Mouse (Mus musculus) layer of hippocampus, adult 2 months (tissue): ENCODE measurements at regions not wholly inside any gene's neighbourhood (a gene's known extent, or its start where the extent isn't known, plus 50 kb on each side); places are given as distances from the start of the nearest gene placed in this dataset.

Experiments
- DNase-seq, 2 experiments: peaks; one replicate each; pipeline ENCODE4 v3.0.0; 2022; ENCODE audit warnings: low spot score in 2 of 2
- H3K27ac ChIP-seq: fragments of 200-600 bp; 2 replicates; pipeline ENCODE4 v1.8.1; 2022
- H3K4me3 ChIP-seq: fragments of 200-600 bp; 2 replicates; pipeline ENCODE4 v1.8.1; 2022; ENCODE audit warnings: mild to moderate bottlenecking
- CTCF ChIP-seq: fragments of 200-600 bp; conservative IDR thresholded peaks from 2 replicates; pipeline ENCODE4 v1.8.1; 2022; ENCODE audit warnings: antibody characterized with exemption, mild to moderate bottlenecking, moderate library complexity

- Histone ChIP-seq H3K4me3 (no peak overlapping the region), H3K27ac (peak overlapping the region; percentile 53; the same call in 1 of the 2 replicates)
- no peak for TF ChIP-seq CTCF
- DNase-seq: no peak
These were observed 330.6 kb downstream of the Wdr11 start for GRCm38 (mm10) chr7:129922291-129922690.

GRCm38 (mm10) chr7:129936731-129937130 lies 345.1 kb downstream of the Wdr11 start:
- H3K27ac ChIP-seq: no peak overlapping the region
- H3K4me3 ChIP-seq: no peak overlapping the region
- no peak for TF ChIP-seq CTCF
- DNase-seq: no peak

DNA sequence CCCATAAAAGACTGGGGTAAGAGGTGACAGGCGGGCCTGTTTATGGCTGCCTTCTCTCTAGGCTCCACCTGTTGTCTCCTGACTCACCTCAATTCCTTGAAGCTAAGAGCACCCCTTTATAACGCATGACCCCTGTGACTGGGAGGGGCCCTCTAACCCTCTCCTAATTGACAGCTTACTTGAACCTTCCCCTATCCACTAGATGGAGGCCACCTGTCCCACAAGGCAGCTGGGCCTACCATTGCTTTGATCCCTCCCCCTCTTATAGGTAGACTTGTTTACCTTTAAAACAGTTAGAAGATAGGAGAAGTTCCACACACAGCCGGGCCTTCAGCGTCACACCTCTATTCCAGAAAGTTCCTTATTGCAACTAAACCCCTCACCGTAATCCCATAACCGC lies 346.1 kb downstream of the Wdr11 start:
- TF ChIP-seq CTCF: no peak
- Histone ChIP-seq H3K4me3 (no peak overlapping the region), H3K27ac (no peak overlapping the region)
- no peak for DNase-seq

- TF ChIP-seq CTCF: no peak
- H3K4me3 ChIP-seq: no peak overlapping the region
- no peak for DNase-seq
- no peak overlapping the region for H3K27ac ChIP-seq
These were observed 346.5 kb downstream of the Wdr11 start for GRCm38 (mm10) chr7:129938141-129938540.

DNA sequence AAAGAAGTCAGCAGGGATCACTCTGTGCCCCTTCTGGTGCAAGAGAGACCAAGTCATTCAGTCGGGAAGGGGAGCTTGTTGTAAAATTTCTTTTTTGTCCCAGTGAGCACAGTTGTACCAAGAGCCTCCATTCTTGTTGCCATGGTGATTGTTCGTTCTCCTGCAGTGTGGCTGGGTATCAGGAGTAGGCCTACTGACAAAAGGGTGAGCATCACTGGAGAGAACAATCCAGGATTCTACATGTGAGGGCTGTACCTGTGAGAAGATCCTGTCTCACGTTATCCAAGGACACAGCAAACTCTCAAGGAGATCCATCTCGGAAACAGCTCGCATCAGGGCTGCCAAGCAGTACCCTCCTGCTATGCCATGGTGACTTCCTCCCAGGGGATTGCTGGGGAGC lies 347.6 kb downstream of the Wdr11 start:
- DNase-seq: peak in 1 of 2 experiments; percentile 22
- Histone ChIP-seq H3K4me3 (no peak overlapping the region), H3K27ac (no peak overlapping the region)
- TF ChIP-seq CTCF: no peak

GRCm38 (mm10) chr7:129941311-129942029 lies 349.8 kb downstream of the Wdr11 start:
- H3K4me3 ChIP-seq: no peak overlapping the region
- no peak for TF ChIP-seq CTCF
- no peak overlapping the region for H3K27ac ChIP-seq
- DNase-seq: no peak

DNA sequence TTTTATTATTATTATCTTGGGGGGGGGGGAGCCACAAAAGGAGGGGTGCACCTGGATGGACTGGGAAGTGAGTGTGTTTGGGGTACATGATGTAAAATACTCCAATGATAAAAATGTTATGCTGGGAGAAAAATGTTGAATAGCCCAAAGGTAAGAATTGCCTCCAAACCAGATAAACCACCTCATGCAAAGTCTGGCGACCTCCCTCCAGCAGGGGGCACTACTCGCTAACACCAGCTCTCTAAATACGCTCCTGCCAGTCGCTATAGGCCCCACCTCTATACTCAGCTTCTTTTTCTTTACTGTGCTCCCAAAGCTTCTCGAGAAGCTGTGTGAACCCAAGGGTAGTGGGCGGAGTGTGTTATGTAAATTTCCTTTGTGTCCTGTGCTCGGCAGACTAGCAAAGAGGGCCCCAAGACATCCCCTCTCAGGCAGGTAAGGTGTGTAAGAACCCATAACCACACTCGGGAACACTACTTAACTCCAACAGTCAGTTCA lies 357.0 kb downstream of the Wdr11 start:
- H3K27ac ChIP-seq: no peak overlapping the region
- peak; percentile 48 for TF ChIP-seq CTCF
- H3K4me3 ChIP-seq: no peak overlapping the region
- DNase-seq: no peak

GRCm38 (mm10) chr7:129950456-129950855 lies 358.8 kb downstream of the Wdr11 start:
- no peak overlapping the region for H3K4me3 ChIP-seq
- DNase-seq: no peak
- no peak overlapping the region for H3K27ac ChIP-seq
- TF ChIP-seq CTCF: no peak

DNA sequence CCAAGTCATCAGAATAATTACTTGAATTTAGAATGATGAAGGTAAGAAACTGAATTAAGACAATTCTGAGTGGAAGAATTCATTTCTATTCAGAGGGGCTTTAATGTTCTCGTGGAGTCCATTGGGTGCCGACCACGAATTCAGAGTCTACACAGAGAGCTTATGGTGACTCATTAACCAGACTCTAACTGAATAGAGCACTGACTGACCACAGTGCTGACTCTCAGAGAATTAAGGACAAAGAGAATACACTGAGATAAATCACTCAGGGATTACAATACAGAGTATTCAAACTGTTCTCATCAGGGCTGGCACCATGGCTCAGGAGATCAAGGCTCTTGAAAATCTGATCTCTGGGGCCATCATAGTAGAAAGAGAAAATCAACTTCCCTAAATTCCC lies 366.7 kb downstream of the Wdr11 start:
- no peak for DNase-seq
- no peak overlapping the region for H3K27ac ChIP-seq
- no peak overlapping the region for H3K4me3 ChIP-seq
- TF ChIP-seq CTCF: no peak

DNA sequence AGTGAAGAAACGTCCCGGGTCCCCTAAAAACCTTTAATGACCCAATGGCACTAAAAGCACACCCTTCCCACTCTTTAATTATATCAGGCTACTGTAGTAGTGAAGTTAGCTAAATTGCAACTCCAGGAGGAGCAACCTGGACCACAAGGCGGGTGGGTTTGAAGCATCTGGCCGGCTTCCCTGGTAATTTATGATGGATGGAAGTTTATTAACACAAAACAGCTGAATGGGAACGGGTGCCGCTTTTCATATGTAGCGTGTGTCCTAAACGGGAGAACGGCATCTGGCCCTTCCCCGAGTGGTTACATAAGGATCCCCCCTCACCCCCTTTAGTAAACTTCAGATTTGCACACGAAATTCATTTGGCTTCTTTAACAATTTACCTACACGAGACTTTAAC lies 370.9 kb downstream of the Wdr11 start:
- DNase-seq: no peak
- no peak for TF ChIP-seq CTCF
- Histone ChIP-seq H3K27ac (0 out of 2 replicates have a peak overlapping the region, but pooled peaks have one; percentile 18), H3K4me3 (no peak overlapping the region)

GRCm38 (mm10) chr7:129964192-129964591 lies 372.5 kb downstream of the Wdr11 start:
- Histone ChIP-seq H3K4me3 (no peak overlapping the region), H3K27ac (no peak overlapping the region)
- no peak for DNase-seq
- no peak for TF ChIP-seq CTCF

GRCm38 (mm10) chr7:129965281-129966051 lies 373.8 kb downstream of the Wdr11 start:
- peak overlapping the region; percentile 76; the same call in 1 of the 2 replicates for H3K27ac ChIP-seq
- no peak for DNase-seq
- no peak for TF ChIP-seq CTCF
- H3K4me3 ChIP-seq: no peak overlapping the region

DNA sequence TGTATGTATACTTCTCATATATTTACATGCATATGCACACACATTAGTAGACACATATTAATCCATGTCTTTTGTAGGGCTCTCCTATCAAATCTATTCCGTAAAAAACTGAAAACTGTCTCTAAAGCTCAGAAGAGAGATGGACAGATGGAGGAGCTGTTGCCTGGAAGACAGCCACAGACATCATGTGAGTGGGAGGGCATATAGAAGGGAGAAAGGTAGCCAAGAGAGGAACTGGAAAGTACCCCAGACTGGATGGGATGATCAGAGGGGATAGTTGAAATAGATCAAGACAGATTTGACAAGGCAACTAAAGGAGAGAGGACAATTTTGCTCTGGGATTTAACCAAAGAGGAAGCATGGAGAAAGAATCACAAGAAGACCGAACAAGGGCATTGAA lies 375.1 kb downstream of the Wdr11 start:
- Histone ChIP-seq H3K27ac (peak overlapping the region; percentile 76), H3K4me3 (no peak overlapping the region)
- DNase-seq: peak; percentile 77 to 85
- TF ChIP-seq CTCF: no peak

GRCm38 (mm10) chr7:129970201-129970600 lies 378.5 kb downstream of the Wdr11 start:
- Histone ChIP-seq H3K27ac (no peak overlapping the region), H3K4me3 (no peak overlapping the region)
- no peak for TF ChIP-seq CTCF
- DNase-seq: no peak
